Mouse (Mus musculus): ENCODE measurements around the gene Pgm1. TPM values are rescaled to one million over a fixed set of nuclear protein-coding genes. Genes with fewer than 3 reads are reported as not detected.

The Pgm1 gene
- total RNA-seq, 1 experiment from 2014 or later: 14.0 TPM

- ATAC-seq (replicated peaks; ENCODE audit: insufficient number of reproducible peaks, low FRiP score, low TSS enrichment, poor library complexity, severe bottlenecking): no peak
These were observed 71.8 kb downstream of the Pgm1 start for GRCm38 (mm10) chr4:100000971-100001370.

- ATAC-seq (replicated peaks; ENCODE audit: insufficient number of reproducible peaks, low FRiP score, low TSS enrichment, poor library complexity, severe bottlenecking): no peak
These were observed 72.6 kb downstream of the Pgm1 start for GRCm38 (mm10) chr4:100001806-100002205.

DNA sequence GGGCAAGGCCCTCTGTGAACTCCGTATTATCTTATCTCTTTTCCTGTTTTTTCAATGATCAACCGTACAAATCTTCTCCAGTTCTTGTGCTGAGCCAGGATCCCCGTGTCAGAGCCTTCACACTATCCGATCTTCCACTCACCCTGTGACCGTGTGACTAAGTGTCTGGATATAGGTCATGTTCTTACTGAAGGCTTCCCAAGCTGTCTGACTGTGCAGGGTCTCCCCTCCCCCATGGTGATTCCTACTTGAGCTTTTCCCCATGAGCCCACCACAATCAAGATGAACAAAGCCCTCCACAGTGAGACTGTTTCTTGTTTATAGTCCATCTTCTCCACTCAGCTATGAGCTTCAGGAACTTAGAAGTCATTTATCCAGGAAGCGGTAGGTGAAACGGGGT, 78.5 kb downstream of the Pgm1 start:
- no peak for ATAC-seq (replicated peaks; ENCODE audit: insufficient number of reproducible peaks, low FRiP score, low TSS enrichment, poor library complexity, severe bottlenecking)

GRCm38 (mm10) chr4:100008371-100009090, 79.3 kb downstream of the Pgm1 start:
- ATAC-seq (replicated peaks; ENCODE audit: insufficient number of reproducible peaks, low FRiP score, low TSS enrichment, poor library complexity, severe bottlenecking): no peak

- no peak for ATAC-seq (replicated peaks; ENCODE audit: insufficient number of reproducible peaks, low FRiP score, low TSS enrichment, poor library complexity, severe bottlenecking)
These were observed 80.0 kb downstream of the Pgm1 start for GRCm38 (mm10) chr4:100009211-100009678.

- ATAC-seq (replicated peaks; ENCODE audit: insufficient number of reproducible peaks, low FRiP score, low TSS enrichment, poor library complexity, severe bottlenecking): no peak
These were observed 81.7 kb downstream of the Pgm1 start for GRCm38 (mm10) chr4:100010916-100011315.

- ATAC-seq (replicated peaks; ENCODE audit: insufficient number of reproducible peaks, low FRiP score, low TSS enrichment, poor library complexity, severe bottlenecking): no peak
These were observed 82.3 kb downstream of the Pgm1 start for GRCm38 (mm10) chr4:100011563-100011962.

- no peak for ATAC-seq (replicated peaks; ENCODE audit: insufficient number of reproducible peaks, low FRiP score, low TSS enrichment, poor library complexity, severe bottlenecking)
These were observed 83.3 kb downstream of the Pgm1 start for GRCm38 (mm10) chr4:100012361-100013035.

DNA sequence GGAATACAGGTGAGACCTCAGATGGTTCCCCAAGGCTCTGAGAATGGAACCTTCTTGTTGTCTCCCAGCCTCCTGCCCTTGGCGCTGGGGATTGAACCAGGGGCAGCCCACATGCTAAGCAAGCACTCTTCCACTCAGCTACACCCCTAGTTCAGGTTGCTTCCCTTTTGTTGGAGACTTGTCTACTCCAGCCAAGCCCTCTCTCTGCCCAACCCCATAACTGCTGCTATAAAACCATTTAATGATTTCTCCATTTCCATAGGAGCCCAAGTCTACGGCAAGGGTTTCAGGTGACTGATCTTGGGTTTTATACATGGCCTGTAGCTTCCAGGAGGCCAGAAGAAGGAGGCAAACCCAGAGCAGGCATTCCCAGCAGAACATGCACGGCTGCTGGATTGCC, 98.6 kb downstream of the Pgm1 start:
- ATAC-seq (replicated peaks; ENCODE audit: insufficient number of reproducible peaks, low FRiP score, low TSS enrichment, poor library complexity, severe bottlenecking): no peak

GRCm38 (mm10) chr4:100028641-100029040, 99.4 kb downstream of the Pgm1 start:
- ATAC-seq (replicated peaks; ENCODE audit: insufficient number of reproducible peaks, low FRiP score, low TSS enrichment, poor library complexity, severe bottlenecking): no peak

GRCm38 (mm10) chr4:100031270-100031669, 102.1 kb downstream of the Pgm1 start:
- no peak for ATAC-seq (replicated peaks; ENCODE audit: insufficient number of reproducible peaks, low FRiP score, low TSS enrichment, poor library complexity, severe bottlenecking)

GRCm38 (mm10) chr4:100032608-100033007, 103.4 kb downstream of the Pgm1 start:
- ATAC-seq (replicated peaks; ENCODE audit: insufficient number of reproducible peaks, low FRiP score, low TSS enrichment, poor library complexity, severe bottlenecking): no peak

GRCm38 (mm10) chr4:100033944-100034343, 104.7 kb downstream of the Pgm1 start:
- no peak for ATAC-seq (replicated peaks; ENCODE audit: insufficient number of reproducible peaks, low FRiP score, low TSS enrichment, poor library complexity, severe bottlenecking)

DNA sequence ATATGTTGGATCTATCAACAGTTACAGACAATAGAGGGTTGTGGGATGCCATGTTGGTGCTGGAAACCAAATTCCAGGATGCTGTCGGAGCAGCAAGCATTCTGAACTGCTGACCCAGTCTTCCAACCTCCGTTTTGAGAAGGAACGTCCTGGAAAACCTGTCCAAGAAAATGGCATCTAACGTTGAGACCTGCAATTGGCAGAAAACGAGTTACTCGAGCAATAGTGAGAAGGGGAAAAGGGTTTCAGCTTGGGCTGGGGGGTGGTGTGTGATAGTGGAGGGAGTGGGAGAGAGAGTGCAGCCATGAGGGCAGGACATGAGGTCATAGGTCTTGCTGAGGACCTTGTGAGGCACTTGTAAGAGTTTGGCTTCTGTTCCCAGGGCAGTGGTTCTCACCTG, 105.8 kb downstream of the Pgm1 start:
- no peak for ATAC-seq (replicated peaks; ENCODE audit: insufficient number of reproducible peaks, low FRiP score, low TSS enrichment, poor library complexity, severe bottlenecking)

DNA sequence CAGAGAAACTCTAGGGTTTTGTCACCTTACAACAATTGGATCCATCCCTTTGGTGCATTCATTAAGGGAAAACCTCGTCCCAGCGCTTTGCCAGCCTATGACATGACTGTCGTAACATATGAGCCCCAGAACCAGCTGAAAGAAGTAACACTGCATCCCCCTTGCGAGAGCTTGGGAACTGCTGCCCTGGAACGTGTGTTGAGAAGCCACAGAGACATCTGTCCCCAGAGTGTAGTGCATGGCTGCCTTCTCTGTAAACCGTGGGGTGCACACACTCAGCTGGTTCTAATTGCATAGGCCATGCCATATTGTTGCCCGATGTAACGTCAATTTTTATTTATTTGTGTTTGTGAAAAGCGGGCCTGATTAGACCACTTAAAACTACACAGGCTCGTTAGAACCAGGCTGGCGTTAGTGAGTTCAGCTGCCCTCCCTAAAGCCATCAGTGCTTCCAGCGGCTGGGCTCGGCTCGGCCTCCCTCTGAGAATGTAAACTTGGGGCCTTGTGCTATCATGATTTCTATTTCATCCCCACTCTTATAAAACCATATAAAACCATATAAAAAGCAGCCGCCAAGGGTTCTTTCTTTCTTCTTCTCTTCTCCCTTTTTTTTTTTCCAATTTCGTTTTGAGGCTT, 106.8 kb downstream of the Pgm1 start:
- no peak for ATAC-seq (replicated peaks; ENCODE audit: insufficient number of reproducible peaks, low FRiP score, low TSS enrichment, poor library complexity, severe bottlenecking)

Other genes with a start within 250 kb of the Pgm1 start
- 4.4 to 9.5 TPM (median 4.9 TPM) in 3 replicates for gene Alg6, start 213.8 kb upstream of the Pgm1 start, total RNA-seq (2017)
- 1.6 to 5.9 TPM (median 3.9 TPM) in 3 replicates for gene Efcab7, start 100.2 kb upstream of the Pgm1 start, total RNA-seq (2017)
- gene Itgb3bp, start 399 bp downstream of the Pgm1 start, total RNA-seq (2017): 6.0 to 8.1 TPM (median 8.1 TPM) in 3 replicates
- gene Ror1, start 166.4 kb downstream of the Pgm1 start, total RNA-seq (2017): 0.10 TPM in 1 of 3 replicates, not detected in the others